Mouse (Mus musculus) brain, embryonic 14.5 days (tissue): Measurements from ENCODE around the gene Cd9.

Experiments
- CTCF ChIP-seq: fragments of 200-500 bp; IDR thresholded peaks from 2 replicates; pipeline ENCODE4 v1.5.1; 2012; ENCODE audit warnings: inconsistent platforms, mild to moderate bottlenecking, moderate library complexity, borderline replicate concordance; ENCODE audit not compliant: insufficient read depth, insufficient read length; ENCODE audit errors: extremely low read depth
- POLR2A ChIP-seq: fragments of 200-500 bp; IDR thresholded peaks from 2 replicates; pipeline ENCODE4 v1.6.1; 2012; ENCODE audit warnings: mild to moderate bottlenecking, inconsistent platforms, borderline replicate concordance; ENCODE audit not compliant: poor library complexity, insufficient read depth, insufficient read length, severe bottlenecking; ENCODE audit errors: extremely low read depth

GRCm38 (mm10) chr6:125478135-125479128 is 16.2 kb downstream of the Cd9 start:
- TF ChIP-seq CTCF = no peak
- TF ChIP-seq POLR2A = no peak
